Mouse (Mus musculus) lung, adult 2 months (tissue): ENCODE results near the gene Sox8.

Source experiments
- CTCF ChIP-seq: fragments of 200-500 bp; IDR thresholded peaks from 2 replicates; pipeline ENCODE4 v1.5.1; 2011; ENCODE audit warnings: mild to moderate bottlenecking, low read length, control low read depth; ENCODE audit not compliant: insufficient read depth
- POLR2A ChIP-seq: fragments of 200-500 bp; IDR thresholded peaks from 2 replicates; pipeline ENCODE4 v1.6.1; 2011; ENCODE audit warnings: low read depth, mild to moderate bottlenecking, control low read depth, low read length, borderline replicate concordance; ENCODE audit errors: extremely low read depth

GRCm38 (mm10) chr17:25568206-25568605 lies 2.3 kb downstream of the Sox8 start:
- TF ChIP-seq CTCF (no peak), POLR2A (no peak)
